Mouse (Mus musculus) ES-E14 (cell line): ENCODE measurements at regions not wholly inside any gene's neighbourhood (a gene's known extent, or its start where the extent isn't known, plus 50 kb on each side); places are given as distances from the start of the nearest gene placed in this dataset.

Experiments
- DNase-seq: peaks from one replicate; pipeline ENCODE4 v3.0.0-alpha.2; 2013; ENCODE audit warnings: low read depth, low spot score
- H3K27ac ChIP-seq: 2 replicates; pipeline ENCODE4 v1.5.1; 2012; ENCODE audit warnings: low read depth, mild to moderate bottlenecking, low read length, moderate library complexity, mixed read lengths; ENCODE audit not compliant: poor library complexity, insufficient read depth, severe bottlenecking
- H3K36me3 ChIP-seq: 2 replicates; pipeline ENCODE4 v1.6.1; 2012; ENCODE audit warnings: mild to moderate bottlenecking, low read length, moderate library complexity, mixed read lengths; ENCODE audit not compliant: control insufficient read depth, poor library complexity, insufficient read depth, severe bottlenecking
- H3K4me1 ChIP-seq, 2 experiments: fragments of 150-350 bp in 1 of 2; sonication (generic) in 1 of 2; 2 replicates each; pipeline ENCODE4 v1.6.1; 2012; ENCODE audit warnings: low read length in 2 of 2, mild to moderate bottlenecking in 1 of 2, mixed read lengths in 1 of 2; ENCODE audit not compliant: control insufficient read depth in 2 of 2, insufficient read depth in 2 of 2, poor library complexity in 1 of 2
- H3K4me3 ChIP-seq, 2 experiments: fragments of 150-350 bp in 1 of 2; sonication (generic) in 1 of 2; 2 replicates each; pipeline ENCODE4 v1.5.1; 2012; ENCODE audit warnings: low read length in 2 of 2, low read depth in 1 of 2, mild to moderate bottlenecking in 1 of 2, mixed read lengths in 1 of 2; ENCODE audit not compliant: insufficient read depth in 1 of 2, poor library complexity in 1 of 2, severe bottlenecking in 1 of 2
- H3K9ac ChIP-seq: 2 replicates; pipeline ENCODE4 v1.6.1; 2012; ENCODE audit warnings: low read depth, mild to moderate bottlenecking, low read length, mixed read lengths; ENCODE audit not compliant: poor library complexity, insufficient read depth, severe bottlenecking
- H3K9me3 ChIP-seq: fragments of 150-350 bp; sonication (generic); 2 replicates; pipeline ENCODE4 v1.6.1; 2012; ENCODE audit warnings: low read depth, mild to moderate bottlenecking, low read length; ENCODE audit not compliant: control insufficient read depth, insufficient read depth
- CHD2 ChIP-seq: IDR thresholded peaks from 2 replicates; pipeline ENCODE4 v1.6.1; 2014; ENCODE audit warnings: mild to moderate bottlenecking, low read depth, low read length, inconsistent platforms
- HCFC1 ChIP-seq: IDR thresholded peaks from 2 replicates; pipeline ENCODE4 v1.6.1; 2012; ENCODE audit warnings: low read length, inconsistent platforms, borderline replicate concordance; ENCODE audit not compliant: insufficient read depth
- MAFK ChIP-seq: IDR thresholded peaks from 2 replicates; pipeline ENCODE4 v1.6.1; 2014; ENCODE audit warnings: mild to moderate bottlenecking, low read depth, low read length, inconsistent platforms; ENCODE audit not compliant: insufficient read depth
- ZC3H11A ChIP-seq: IDR thresholded peaks from 2 replicates; pipeline ENCODE4 v1.6.1; 2012; ENCODE audit warnings: low read depth, mild to moderate bottlenecking, inconsistent platforms, low read length, borderline replicate concordance
- ZNF384 ChIP-seq: IDR thresholded peaks from 2 replicates; pipeline ENCODE4 v1.6.1; 2012; ENCODE audit warnings: low read depth, low read length, inconsistent platforms
- in situ Hi-C, 2 experiments: fragments of 600-800 bp; cut with MboI; formaldehyde crosslinking; loops; one replicate each; pipeline ENCODE4 v1.15.1; 2025; ENCODE audit warnings: low sequenced_read_pairs in 2 of 2, inconsistent platforms in 1 of 2; ENCODE audit not compliant: unreplicated experiment in 2 of 2

GRCm38 (mm10) chr5:49909483-49909882, 149.3 kb downstream of the Adgra3 start:
- Histone ChIP-seq H3K4me3 (no peak overlapping the region), H3K4me1 (no peaks in the 10 kb centered on the region), H3K27ac (no peak overlapping the region), H3K9me3 (no peaks in the 10 kb centered on the region), H3K36me3 (no peaks in the 10 kb centered on the region), H3K9ac (no peak overlapping the region)
- no peak for DNase-seq
- in situ Hi-C loops, result no loop called here
- TF ChIP-seq ZC3H11A (no peak), ZNF384 (no peak), MAFK (no peak), CHD2 (no peak), HCFC1 (no peak)

DNA sequence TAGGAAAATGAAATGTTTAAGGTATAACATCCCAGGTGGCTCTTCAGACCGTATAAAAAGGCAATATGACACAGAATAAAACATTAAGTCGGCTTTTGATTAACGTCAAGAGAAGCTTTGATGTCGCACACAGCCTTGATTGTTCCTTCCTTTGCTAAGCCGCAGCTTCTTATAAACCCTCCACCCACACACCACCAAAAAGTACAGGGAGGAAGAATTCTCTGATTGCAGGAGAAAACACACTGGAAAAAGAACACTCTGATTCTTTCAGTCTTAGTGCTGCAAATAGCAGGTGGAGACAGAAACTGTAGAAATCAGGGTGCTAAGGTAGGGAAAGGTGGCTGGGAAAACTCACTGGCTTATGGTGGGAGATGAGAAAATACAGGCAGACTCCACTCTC, 162.7 kb downstream of the Adgra3 start:
- in situ Hi-C loops, result no loop called here
- no peak for DNase-seq

DNA sequence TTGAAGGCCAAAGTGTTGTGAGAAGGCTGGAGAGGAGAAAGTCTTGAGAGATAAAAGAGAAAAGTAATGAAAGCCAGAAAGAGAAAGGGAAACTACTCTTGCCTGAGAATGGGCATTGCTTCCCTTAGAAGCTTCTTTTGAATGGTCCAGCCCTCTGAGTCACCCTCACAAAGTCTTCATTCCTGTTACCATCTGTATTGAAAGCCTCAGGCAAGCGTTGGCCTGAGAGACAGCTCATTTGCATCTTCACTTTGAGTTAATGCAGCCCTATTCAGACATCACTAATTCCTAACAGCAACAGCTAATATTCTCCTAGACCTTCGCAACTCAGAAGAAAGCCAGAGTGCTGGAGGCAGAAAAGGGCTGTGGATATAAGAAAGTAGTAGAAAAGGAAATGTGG, 178.4 kb downstream of the Adgra3 start:
- in situ Hi-C loops, result no loop called here
- DNase-seq, result no peak
- no peak for TF ChIP-seq CHD2
- TF ChIP-seq ZNF384, result no peak
- no peak for TF ChIP-seq HCFC1
- no peak for TF ChIP-seq MAFK
- no peak for TF ChIP-seq ZC3H11A
- Histone ChIP-seq H3K9ac (no peak overlapping the region), H3K4me3 (no peak overlapping the region), H3K27ac (no peak overlapping the region), H3K36me3 (no peaks in the 10 kb centered on the region), H3K9me3 (no peaks in the 10 kb centered on the region), H3K4me1 (no peaks in the 10 kb centered on the region)

More for the DNA sequence above, 162.7 kb downstream of the Adgra3 start:
- TF ChIP-seq ZC3H11A (no peak), ZNF384 (no peak), CHD2 (no peak), HCFC1 (no peak), MAFK (no peak)
- H3K9ac ChIP-seq, result no peak overlapping the region
- H3K36me3 ChIP-seq, result no peaks in the 10 kb centered on the region
- H3K9me3 ChIP-seq, result no peaks in the 10 kb centered on the region
- H3K27ac ChIP-seq, result no peak overlapping the region
- no peak overlapping the region for H3K4me3 ChIP-seq
- no peaks in the 10 kb centered on the region for H3K4me1 ChIP-seq

DNA sequence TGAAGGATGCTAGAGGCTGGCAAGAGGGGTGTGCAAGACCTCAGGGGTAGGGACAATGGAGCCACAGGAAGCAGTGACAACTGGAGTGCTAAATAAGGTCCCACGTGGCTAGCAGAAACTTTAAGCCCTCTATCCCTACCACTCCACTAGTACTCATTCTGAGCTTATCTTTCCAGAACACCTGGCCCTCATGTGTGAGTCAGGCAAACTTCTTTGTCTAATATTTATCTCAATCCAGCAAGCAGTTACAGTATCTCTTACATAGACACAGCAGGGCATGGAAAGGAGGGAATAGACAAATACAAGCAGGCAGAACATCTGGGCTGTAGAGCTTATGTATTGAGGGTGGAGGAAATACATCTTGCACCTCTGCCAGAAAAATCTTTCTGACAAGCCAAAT, 182.6 kb downstream of the Adgra3 start:
- DNase-seq, result no peak
- Histone ChIP-seq H3K27ac (no peak overlapping the region), H3K4me3 (no peak overlapping the region), H3K9me3 (no peaks in the 10 kb centered on the region), H3K9ac (no peak overlapping the region), H3K36me3 (no peaks in the 10 kb centered on the region), H3K4me1 (no peaks in the 10 kb centered on the region)
- TF ChIP-seq HCFC1 (no peak), ZNF384 (no peak), MAFK (no peak), CHD2 (no peak), ZC3H11A (no peak)
- in situ Hi-C loops, result no loop called here

DNA sequence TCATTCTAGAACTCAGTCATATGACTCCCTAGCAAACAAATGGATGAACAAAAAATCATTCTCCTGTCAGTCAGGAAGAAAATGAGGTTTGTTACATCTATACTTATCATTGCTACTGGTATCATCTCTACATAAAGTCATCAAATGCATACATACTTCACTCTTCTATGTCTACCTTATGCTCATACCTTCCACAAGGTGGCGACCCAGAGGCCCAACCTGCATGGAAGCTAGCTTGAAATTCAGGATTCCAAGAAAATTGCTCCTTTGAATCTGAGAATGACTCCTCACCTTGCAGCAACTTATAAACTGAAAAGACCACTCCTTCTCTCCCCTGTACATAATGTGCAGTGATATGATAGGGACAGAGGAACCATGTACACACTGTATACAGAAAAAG, 201.6 kb downstream of the Adgra3 start:
- no peaks in the 10 kb centered on the region for H3K4me1 ChIP-seq
- no peaks in the 10 kb centered on the region for H3K36me3 ChIP-seq
- no peaks in the 10 kb centered on the region for H3K9me3 ChIP-seq
- peak; percentile 37 for DNase-seq
- H3K27ac ChIP-seq, result no peak overlapping the region
- H3K9ac ChIP-seq, result no peak overlapping the region
- no peak for TF ChIP-seq MAFK
- TF ChIP-seq CHD2, result no peak
- TF ChIP-seq ZC3H11A, result peak; percentile 61; the same call in 1 of the 2 replicates
- TF ChIP-seq HCFC1, result no peak
- no peak for TF ChIP-seq ZNF384
- no peak overlapping the region for H3K4me3 ChIP-seq
- in situ Hi-C loops, result no loop called here
